Mouse (Mus musculus): Measurements from ENCODE around the gene 2010111I01Rik. TPM values are rescaled to one million over a fixed set of nuclear protein-coding genes. Genes with fewer than 3 reads are reported as not detected.

2010111I01Rik gene
- polyA plus RNA-seq, 1 experiment from 2014 or later = 16.5 TPM

- 67% methylated on average over 3 of the region's 3 CpGs for WGBS (ENCODE audit: insufficient replicate concordance)
- Histone ChIP-seq H3K27me3 (no peaks in the 10 kb centered on the region), H3K4me2 (no peak overlapping the region), H3K27ac (no peak overlapping the region), H3K36me3 (no peaks in the 10 kb centered on the region), H3K4me3 (replicated peaks) (no peak overlapping the region), H3K9ac (no peak overlapping the region), H3K9me3 (replicated peaks) (no peaks in the 10 kb centered on the region), H3K4me1 (replicated peaks) (no peaks in the 10 kb centered on the region)
- DNase-seq = no peak
- ATAC-seq (ENCODE audit: low read depth) = no peak
These were observed 228.7 kb downstream of the 2010111I01Rik start for GRCm38 (mm10) chr13:63193423-63193822.

DNA sequence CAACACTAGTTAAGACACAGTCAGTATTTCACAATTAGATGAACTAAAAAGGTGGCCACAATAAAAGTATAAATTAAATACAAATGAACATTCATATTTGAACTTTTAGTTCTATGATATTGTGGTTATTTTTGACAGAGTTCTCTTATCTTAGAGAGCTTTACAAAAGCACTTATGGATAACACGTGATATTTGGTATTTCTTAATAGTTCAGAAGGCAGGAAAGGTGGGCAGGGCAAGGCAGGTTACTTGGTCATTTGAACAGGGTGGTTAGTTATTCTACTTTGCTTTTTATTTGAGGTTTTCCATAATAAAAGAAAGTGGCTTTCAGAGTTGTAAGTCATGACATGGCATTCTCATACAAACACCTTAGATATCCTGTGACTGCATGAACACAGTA, 233.3 kb downstream of the 2010111I01Rik start:
- no peak for ATAC-seq (ENCODE audit: low read depth)
- Histone ChIP-seq H3K4me1 (replicated peaks) (no peaks in the 10 kb centered on the region), H3K36me3 (no peaks in the 10 kb centered on the region), H3K4me2 (no peak overlapping the region), H3K9me3 (replicated peaks) (no peaks in the 10 kb centered on the region), H3K27me3 (no peaks in the 10 kb centered on the region), H3K9ac (no peak overlapping the region), H3K27ac (no peak overlapping the region), H3K4me3 (replicated peaks) (no peak overlapping the region)
- 60% methylated on average over 1 of the region's 1 CpGs for WGBS (ENCODE audit: insufficient replicate concordance)
- no peak for DNase-seq

DNA sequence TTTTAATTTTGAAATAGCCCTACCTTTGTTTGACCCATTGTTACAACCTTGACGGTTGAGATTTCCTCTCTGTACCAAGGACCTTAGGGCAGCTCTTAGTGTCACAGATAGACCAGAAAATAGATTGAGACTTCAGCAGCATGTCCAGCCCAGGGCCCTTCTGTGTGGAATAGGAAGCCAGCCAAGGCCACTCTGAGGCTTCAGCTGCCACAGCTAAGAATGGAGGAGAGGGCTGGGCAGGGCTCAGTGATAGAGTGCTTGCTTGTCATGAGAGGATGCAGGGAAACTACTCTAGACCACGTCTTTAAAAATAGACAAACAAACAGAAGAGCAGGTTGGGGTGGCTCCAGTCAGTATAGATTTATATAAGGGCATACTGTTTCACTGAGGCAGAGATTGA, 234.9 kb downstream of the 2010111I01Rik start:
- H3K9ac ChIP-seq = no peak overlapping the region
- no peaks in the 10 kb centered on the region for H3K27me3 ChIP-seq
- ATAC-seq (ENCODE audit: low read depth) (no peak), DNase-seq (no peak)
- H3K27ac ChIP-seq = no peak overlapping the region
- no peaks in the 10 kb centered on the region for H3K36me3 ChIP-seq
- H3K9me3 ChIP-seq (replicated peaks) = no peaks in the 10 kb centered on the region
- H3K4me1 ChIP-seq (replicated peaks) = no peaks in the 10 kb centered on the region
- 51% methylated on average over 2 of the region's 2 CpGs for WGBS (ENCODE audit: insufficient replicate concordance)
- H3K4me2 ChIP-seq = no peak overlapping the region
- H3K4me3 ChIP-seq (replicated peaks) = no peak overlapping the region

- Histone ChIP-seq H3K9me3 (replicated peaks) (no peaks in the 10 kb centered on the region), H3K27me3 (no peaks in the 10 kb centered on the region), H3K9ac (no peak overlapping the region), H3K4me2 (no peak overlapping the region), H3K4me1 (replicated peaks) (no peaks in the 10 kb centered on the region), H3K4me3 (replicated peaks) (no peak overlapping the region), H3K27ac (no peak overlapping the region), H3K36me3 (no peaks in the 10 kb centered on the region)
- WGBS (ENCODE audit: insufficient replicate concordance) = 66% methylated on average over 8 of the region's 8 CpGs
- no peak for DNase-seq
- ATAC-seq (ENCODE audit: low read depth) = no peak
These were observed 239.0 kb downstream of the 2010111I01Rik start for GRCm38 (mm10) chr13:63203502-63204278.

DNA sequence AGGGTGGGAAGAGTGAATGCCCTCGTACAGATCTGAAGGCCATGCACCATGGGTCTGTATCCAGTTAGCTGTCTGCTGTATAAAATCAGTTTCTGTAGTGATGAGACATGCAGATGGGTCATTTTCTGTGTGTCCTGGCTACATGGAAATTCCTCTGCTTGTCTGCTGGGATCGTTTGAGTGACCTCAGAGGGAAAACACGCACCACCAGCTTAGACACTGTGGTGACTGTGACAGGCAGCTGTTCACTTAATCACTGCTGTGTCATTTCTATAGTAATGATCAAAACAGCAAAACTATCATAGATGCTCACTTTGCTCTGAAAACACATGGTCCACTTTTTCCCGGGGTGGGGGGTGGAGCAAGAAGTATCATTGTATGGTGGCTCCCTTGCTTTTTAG, 241.1 kb downstream of the 2010111I01Rik start:
- DNase-seq (no peak), ATAC-seq (ENCODE audit: low read depth) (no peak)
- H3K27ac ChIP-seq = no peak overlapping the region
- no peaks in the 10 kb centered on the region for H3K27me3 ChIP-seq
- WGBS (ENCODE audit: insufficient replicate concordance) = 66% methylated on average over 4 of the region's 4 CpGs
- H3K36me3 ChIP-seq = no peaks in the 10 kb centered on the region
- no peaks in the 10 kb centered on the region for H3K9me3 ChIP-seq (replicated peaks)
- no peak overlapping the region for H3K4me3 ChIP-seq (replicated peaks)
- H3K4me1 ChIP-seq (replicated peaks) = no peaks in the 10 kb centered on the region
- no peak overlapping the region for H3K4me2 ChIP-seq
- H3K9ac ChIP-seq = no peak overlapping the region

DNA sequence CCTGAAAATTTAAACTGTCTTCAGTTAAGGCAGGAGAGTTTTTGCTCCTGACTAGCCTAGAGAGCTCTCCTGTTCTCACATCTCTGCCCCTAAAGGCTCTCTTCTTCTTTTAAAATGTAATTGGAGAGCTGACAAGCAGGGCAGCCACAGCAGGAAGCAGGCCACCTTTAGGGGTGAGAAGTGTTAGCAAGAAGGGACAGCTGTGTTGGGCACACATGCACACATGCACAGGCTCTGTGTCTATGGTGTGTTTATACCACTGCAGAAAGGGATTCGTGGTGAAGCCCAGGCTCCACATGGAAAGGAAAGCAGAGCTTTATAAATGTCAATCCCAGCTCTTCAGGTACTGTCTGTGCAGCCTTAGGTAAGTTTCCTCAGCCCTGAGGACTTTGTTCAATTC, 241.7 kb downstream of the 2010111I01Rik start:
- Histone ChIP-seq H3K27me3 (no peaks in the 10 kb centered on the region), H3K27ac (no peak overlapping the region), H3K4me2 (no peak overlapping the region), H3K36me3 (no peaks in the 10 kb centered on the region), H3K4me3 (replicated peaks) (no peak overlapping the region), H3K4me1 (replicated peaks) (no peaks in the 10 kb centered on the region), H3K9ac (no peak overlapping the region), H3K9me3 (replicated peaks) (no peaks in the 10 kb centered on the region)
- WGBS (ENCODE audit: insufficient replicate concordance) = 48% methylated on average over 1 of the region's 1 CpGs
- ATAC-seq (ENCODE audit: low read depth) (no peak), DNase-seq (no peak)

GRCm38 (mm10) chr13:63216537-63216936, 251.8 kb downstream of the 2010111I01Rik start:
- Histone ChIP-seq H3K9me3 (replicated peaks) (no peaks in the 10 kb centered on the region), H3K4me2 (no peak overlapping the region), H3K4me1 (replicated peaks) (no peaks in the 10 kb centered on the region), H3K4me3 (replicated peaks) (no peak overlapping the region), H3K36me3 (no peaks in the 10 kb centered on the region), H3K27ac (no peak overlapping the region), H3K9ac (no peak overlapping the region), H3K27me3 (no peaks in the 10 kb centered on the region)
- ATAC-seq (ENCODE audit: low read depth) (no peak), DNase-seq (no peak)

- no peak overlapping the region for H3K4me2 ChIP-seq
- WGBS (ENCODE audit: insufficient replicate concordance) = 85% methylated on average over 8 of the region's 8 CpGs
These were observed 258.5 kb downstream of the 2010111I01Rik start for GRCm38 (mm10) chr13:63223026-63223770.

GRCm38 (mm10) chr13:63225796-63226583, 261.3 kb downstream of the 2010111I01Rik start:
- ATAC-seq (ENCODE audit: low read depth) = no peak

More at GRCm38 (mm10) chr13:63223026-63223770, 258.5 kb downstream of the 2010111I01Rik start:
- H3K9ac ChIP-seq = no peak overlapping the region
- no peak overlapping the region for H3K4me3 ChIP-seq (replicated peaks)
- H3K27me3 ChIP-seq = no peaks in the 10 kb centered on the region
- H3K4me1 ChIP-seq (replicated peaks) = no peaks in the 10 kb centered on the region
- ATAC-seq (ENCODE audit: low read depth) (no peak), DNase-seq (no peak)
- H3K36me3 ChIP-seq = no peaks in the 10 kb centered on the region
- no peaks in the 10 kb centered on the region for H3K9me3 ChIP-seq (replicated peaks)
- H3K27ac ChIP-seq = no peak overlapping the region

DNA sequence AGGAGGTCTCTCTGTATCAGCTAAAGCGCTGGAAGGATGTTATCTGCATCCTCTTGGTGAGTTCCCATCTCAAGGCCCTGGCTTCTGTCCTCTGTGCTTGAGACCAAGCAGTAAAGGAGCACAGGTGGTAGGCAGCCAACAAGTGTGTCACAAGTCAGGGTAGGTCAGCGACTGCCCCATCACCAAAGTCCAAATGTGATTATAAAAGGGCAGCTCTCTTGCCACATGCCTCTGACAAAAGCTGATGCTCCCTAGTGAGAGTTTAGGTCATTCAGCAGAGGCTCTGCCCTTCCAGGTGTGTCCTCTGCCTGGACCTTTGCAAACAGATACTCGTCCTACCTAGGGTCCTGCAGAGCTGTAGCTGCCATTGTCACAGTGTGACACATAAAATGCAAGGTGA, 263.1 kb downstream of the 2010111I01Rik start:
- 65% methylated on average over 3 of the region's 3 CpGs for WGBS (ENCODE audit: insufficient replicate concordance)
- H3K27ac ChIP-seq = no peak overlapping the region
- DNase-seq = no peak
- no peaks in the 10 kb centered on the region for H3K4me1 ChIP-seq (replicated peaks)
- no peak overlapping the region for H3K9ac ChIP-seq
- no peak for ATAC-seq (ENCODE audit: low read depth)
- H3K36me3 ChIP-seq = no peaks in the 10 kb centered on the region
- H3K27me3 ChIP-seq = no peaks in the 10 kb centered on the region
- no peaks in the 10 kb centered on the region for H3K9me3 ChIP-seq (replicated peaks)
- no peak overlapping the region for H3K4me3 ChIP-seq (replicated peaks)
- H3K4me2 ChIP-seq = no peak overlapping the region

More at GRCm38 (mm10) chr13:63225796-63226583, 261.3 kb downstream of the 2010111I01Rik start:
- Histone ChIP-seq H3K4me3 (replicated peaks) (no peak overlapping the region), H3K9me3 (replicated peaks) (no peaks in the 10 kb centered on the region), H3K4me1 (replicated peaks) (no peaks in the 10 kb centered on the region), H3K36me3 (no peaks in the 10 kb centered on the region), H3K27ac (no peak overlapping the region), H3K9ac (no peak overlapping the region), H3K27me3 (no peaks in the 10 kb centered on the region), H3K4me2 (no peak overlapping the region)
- WGBS (ENCODE audit: insufficient replicate concordance) = 76% methylated on average over 8 of the region's 8 CpGs
- DNase-seq = no peak

GRCm38 (mm10) chr13:63230955-63231701, 266.4 kb downstream of the 2010111I01Rik start:
- no peaks in the 10 kb centered on the region for H3K36me3 ChIP-seq
- H3K4me3 ChIP-seq (replicated peaks) = no peak overlapping the region
- DNase-seq (no peak), ATAC-seq (ENCODE audit: low read depth) (0 out of 2 replicates have a peak, but pooled peaks have one; percentile 31)
- no peak overlapping the region for H3K9ac ChIP-seq
- no peaks in the 10 kb centered on the region for H3K27me3 ChIP-seq
- no peak overlapping the region for H3K27ac ChIP-seq
- WGBS (ENCODE audit: insufficient replicate concordance) = 54% methylated on average over 7 of the region's 7 CpGs
- 0 out of 2 replicates have a peak, but pooled peaks cover 6% of the 10 kb centered on the region for H3K4me1 ChIP-seq (replicated peaks)
- H3K4me2 ChIP-seq = no peak overlapping the region
- no peaks in the 10 kb centered on the region for H3K9me3 ChIP-seq (replicated peaks)
